Mouse (Mus musculus) embryonic fibroblast, embryonic 13.5 days (primary cell): ENCODE results near the gene Runx1. TPM values are rescaled to one million over a fixed set of nuclear protein-coding genes. Genes with fewer than 3 reads are reported as not detected.

Source experiments
- H3K27ac ChIP-seq: 2 replicates; pipeline ENCODE4 v1.5.1; 2012; ENCODE audit warnings: low read length, control low read depth, inconsistent platforms; ENCODE audit not compliant: insufficient read depth
- H3K4me1 ChIP-seq: 2 replicates; pipeline ENCODE4 v1.6.1; 2011; ENCODE audit warnings: low read length; ENCODE audit not compliant: control insufficient read depth, insufficient read depth
- H3K4me3 ChIP-seq: 2 replicates; pipeline ENCODE4 v1.5.1; 2011; ENCODE audit warnings: mild to moderate bottlenecking, control low read depth, low read length; ENCODE audit not compliant: insufficient read depth
- CTCF ChIP-seq: IDR thresholded peaks from 2 replicates; pipeline ENCODE4 v1.5.1; 2011; ENCODE audit warnings: mild to moderate bottlenecking, control low read depth, low read length, moderate library complexity, borderline replicate concordance; ENCODE audit not compliant: insufficient read depth
- POLR2A ChIP-seq: IDR thresholded peaks from 2 replicates; pipeline ENCODE4 v1.6.1; 2011; ENCODE audit warnings: low read depth, mild to moderate bottlenecking, control low read depth, low read length, moderate library complexity
- polyA plus RNA-seq: library from polyadenylated mRNA; stranded (reverse); fragments of >200 nt; gene quantifications from 2 replicates; pipeline ENCODE4 v1.2.4, GENCODE M21; 2011; ENCODE audit warnings: low read depth; ENCODE audit not compliant: missing spikeins, insufficient read length

The Runx1 gene
- polyA plus RNA-seq, 1 experiment, result 56.2 TPM

GRCm38 (mm10) chr16:92820451-92820850, 5.5 kb downstream of the Runx1 start:
- Histone ChIP-seq H3K4me3 (no peak overlapping the region), H3K27ac (no peak overlapping the region), H3K4me1 (peaks cover 8% of the 10 kb centered on the region)
- no peak for TF ChIP-seq CTCF

- H3K4me3 ChIP-seq, result no peak overlapping the region
- no peak overlapping the region for H3K27ac ChIP-seq
- peaks cover 5% of the 10 kb centered on the region for H3K4me1 ChIP-seq
- no peak for TF ChIP-seq POLR2A
- TF ChIP-seq CTCF, result no peak
Measured at GRCm38 (mm10) chr16:92818480-92819269, 7.3 kb downstream of the Runx1 start.

GRCm38 (mm10) chr16:92816092-92816491, 9.9 kb downstream of the Runx1 start:
- no peak overlapping the region for H3K27ac ChIP-seq
- no peak overlapping the region for H3K4me3 ChIP-seq
- H3K4me1 ChIP-seq, result no peaks in the 10 kb centered on the region
- TF ChIP-seq CTCF (no peak), POLR2A (no peak)

GRCm38 (mm10) chr16:92815195-92815527, 10.8 kb downstream of the Runx1 start:
- no peak overlapping the region for H3K27ac ChIP-seq
- H3K4me3 ChIP-seq, result no peak overlapping the region
- no peaks in the 10 kb centered on the region for H3K4me1 ChIP-seq
- TF ChIP-seq POLR2A, result no peak
- TF ChIP-seq CTCF, result no peak

- Histone ChIP-seq H3K4me1 (no peaks in the 10 kb centered on the region), H3K27ac (no peak overlapping the region), H3K4me3 (no peak overlapping the region)
- TF ChIP-seq POLR2A, result no peak
- no peak for TF ChIP-seq CTCF
Measured at GRCm38 (mm10) chr16:92814366-92815194, 11.4 kb downstream of the Runx1 start.

- Histone ChIP-seq H3K4me1 (no peaks in the 10 kb centered on the region), H3K27ac (no peak overlapping the region), H3K4me3 (no peak overlapping the region)
- TF ChIP-seq POLR2A (no peak), CTCF (no peak)
Measured at GRCm38 (mm10) chr16:92812405-92812804, 13.5 kb downstream of the Runx1 start.

- Histone ChIP-seq H3K4me3 (no peak overlapping the region), H3K27ac (no peak overlapping the region), H3K4me1 (no peaks in the 10 kb centered on the region)
- TF ChIP-seq POLR2A, result no peak
- no peak for TF ChIP-seq CTCF
Measured at GRCm38 (mm10) chr16:92810568-92811240, 15.2 kb downstream of the Runx1 start.

GRCm38 (mm10) chr16:92807772-92808171, 18.2 kb downstream of the Runx1 start:
- H3K27ac ChIP-seq, result no peak overlapping the region
- no peak overlapping the region for H3K4me3 ChIP-seq
- no peaks in the 10 kb centered on the region for H3K4me1 ChIP-seq
- TF ChIP-seq CTCF (no peak), POLR2A (no peak)

GRCm38 (mm10) chr16:92803076-92803580, 22.8 kb downstream of the Runx1 start:
- TF ChIP-seq CTCF (no peak), POLR2A (no peak)
- no peak overlapping the region for H3K27ac ChIP-seq
- no peaks in the 10 kb centered on the region for H3K4me1 ChIP-seq
- no peak overlapping the region for H3K4me3 ChIP-seq
